Mouse (Mus musculus): Measurements from ENCODE around the gene Mknk2. TPM values are rescaled to one million over a fixed set of nuclear protein-coding genes. Genes with fewer than 3 reads are reported as not detected.

Mknk2 gene
- polyA plus RNA-seq, 1 experiment = not detected

DNA sequence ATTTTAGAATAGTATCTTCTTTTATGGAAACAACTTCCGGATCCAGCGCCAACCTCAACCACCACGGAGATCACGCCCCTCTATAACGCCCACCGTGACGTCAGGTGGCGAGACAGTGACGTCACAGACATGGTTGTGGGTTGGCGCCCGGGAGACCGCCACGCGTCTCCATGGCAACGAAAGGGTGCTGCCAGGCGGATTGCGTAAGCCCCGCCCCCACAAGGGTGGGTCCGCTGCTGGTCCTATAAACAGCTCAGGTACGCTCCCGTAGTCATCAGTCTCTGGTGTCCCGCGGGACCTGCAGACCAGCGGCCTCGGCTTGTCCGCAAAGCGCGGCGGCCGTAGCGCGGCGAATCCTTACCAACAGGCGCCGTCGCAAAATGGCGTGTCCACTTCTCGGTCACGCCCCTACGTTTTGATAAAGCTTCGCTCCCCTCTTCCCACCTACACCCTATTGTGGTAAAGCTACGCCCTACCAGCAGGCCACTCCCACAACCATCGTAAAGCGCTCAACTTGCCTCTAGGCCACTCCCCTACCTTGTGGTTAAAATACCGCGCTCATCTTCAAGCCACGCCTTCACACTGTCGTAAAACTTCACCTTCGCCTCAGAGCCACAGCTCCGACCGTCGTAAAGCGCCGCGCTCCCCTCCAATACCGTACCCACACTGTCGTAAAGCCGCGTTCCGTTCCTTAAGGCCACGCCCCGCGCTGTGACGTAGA lies 55.8 kb downstream of the Mknk2 start:
- WGBS = under 1% methylated on average over 64 of the region's 64 CpGs
- peak; percentile 80 for TF ChIP-seq POLR2A (IDR thresholded peaks at IDR 0.05; ENCODE audit: insufficient read depth, low read depth, low read length)
- TF ChIP-seq CTCF (IDR thresholded peaks at IDR 0.05; ENCODE audit: insufficient read depth, low read depth, low read length) = no peak
- peak overlapping the region; percentile 99 for H3K27ac ChIP-seq (ENCODE audit: insufficient read depth, low read depth, low read length)
- H3K4me1 ChIP-seq (ENCODE audit: control insufficient read depth, insufficient read depth, low read length) = peaks cover 37% of the 10 kb centered on the region
- H3K4me3 ChIP-seq (ENCODE audit: insufficient read depth, low read depth, low read length) = peak overlapping the region; percentile 74

DNA sequence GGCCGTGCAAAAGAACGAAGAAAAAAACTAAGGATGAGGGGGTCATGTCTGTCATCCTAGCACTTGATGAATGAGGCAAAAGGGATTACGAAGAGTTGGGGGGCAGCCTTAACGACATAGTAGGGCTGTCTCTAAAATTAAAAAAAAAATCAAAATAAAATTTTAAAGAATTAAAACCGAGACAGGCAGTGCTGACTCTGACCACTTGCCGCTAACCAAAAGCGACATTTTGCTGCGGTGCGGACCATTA lies 56.3 kb downstream of the Mknk2 start:
- H3K27ac ChIP-seq (ENCODE audit: insufficient read depth, low read depth, low read length) = peak overlapping the region; percentile 99; the same call in 1 of the 2 replicates
- H3K4me3 ChIP-seq (ENCODE audit: insufficient read depth, low read depth, low read length) = peak overlapping the region; percentile 74
- peaks cover 37% of the 10 kb centered on the region for H3K4me1 ChIP-seq (ENCODE audit: control insufficient read depth, insufficient read depth, low read length)
- TF ChIP-seq POLR2A (IDR thresholded peaks at IDR 0.05; ENCODE audit: insufficient read depth, low read depth, low read length) = no peak
- no peak for TF ChIP-seq CTCF (IDR thresholded peaks at IDR 0.05; ENCODE audit: insufficient read depth, low read depth, low read length)
- under 1% methylated on average over 9 of the region's 9 CpGs for WGBS

DNA sequence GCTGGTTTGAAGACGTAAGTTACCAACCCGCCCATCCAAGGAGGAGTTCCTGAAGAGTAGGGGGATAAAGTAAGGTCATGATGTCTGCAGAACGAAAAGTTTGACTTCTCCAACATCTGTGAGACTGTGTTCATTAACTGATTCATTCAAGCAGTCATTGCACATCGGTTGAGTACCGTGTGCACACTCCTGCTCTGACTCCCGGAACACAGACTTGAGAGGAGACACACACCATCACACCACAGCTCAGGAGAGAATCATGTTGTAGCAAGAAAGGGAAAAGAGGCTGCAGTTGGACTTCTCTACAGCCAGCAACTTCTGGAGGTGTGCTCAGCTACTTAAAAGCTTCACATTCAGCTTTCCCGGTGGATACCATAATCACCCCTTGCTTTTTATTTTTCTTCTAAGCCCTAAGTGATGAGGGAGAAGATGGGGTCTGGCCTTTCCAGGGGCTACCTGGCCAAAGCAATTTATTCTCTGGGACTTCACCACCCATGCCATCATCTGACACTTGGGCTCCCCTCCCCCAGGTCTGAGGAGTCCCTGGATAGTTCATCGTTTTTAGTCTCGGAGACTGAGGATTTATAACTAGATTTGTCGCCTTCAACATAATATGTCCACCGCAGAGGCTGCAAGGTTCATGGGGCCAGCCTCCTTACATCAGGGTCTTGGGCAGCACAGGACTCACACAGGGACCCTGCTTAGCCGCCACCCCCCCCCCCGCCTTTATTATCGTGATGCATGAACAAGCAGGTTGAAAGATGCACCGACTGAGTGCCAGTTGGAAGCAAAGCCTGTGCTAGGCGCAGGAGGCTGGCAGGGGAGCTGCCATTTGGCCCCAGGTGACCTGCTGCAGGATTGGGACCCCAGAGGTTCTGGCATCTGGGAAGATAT lies 56.9 kb downstream of the Mknk2 start:
- Histone ChIP-seq H3K4me3 (ENCODE audit: insufficient read depth, low read depth, low read length) (peak overlapping the region; percentile 74), H3K4me1 (ENCODE audit: control insufficient read depth, insufficient read depth, low read length) (peaks cover 35% of the 10 kb centered on the region), H3K27ac (ENCODE audit: insufficient read depth, low read depth, low read length) (peak overlapping the region; percentile 60; the same call in 1 of the 2 replicates)
- TF ChIP-seq CTCF (IDR thresholded peaks at IDR 0.05; ENCODE audit: insufficient read depth, low read depth, low read length) (no peak), POLR2A (IDR thresholded peaks at IDR 0.05; ENCODE audit: insufficient read depth, low read depth, low read length) (no peak)
- 36% methylated on average over 16 of the region's 16 CpGs for WGBS

DNA sequence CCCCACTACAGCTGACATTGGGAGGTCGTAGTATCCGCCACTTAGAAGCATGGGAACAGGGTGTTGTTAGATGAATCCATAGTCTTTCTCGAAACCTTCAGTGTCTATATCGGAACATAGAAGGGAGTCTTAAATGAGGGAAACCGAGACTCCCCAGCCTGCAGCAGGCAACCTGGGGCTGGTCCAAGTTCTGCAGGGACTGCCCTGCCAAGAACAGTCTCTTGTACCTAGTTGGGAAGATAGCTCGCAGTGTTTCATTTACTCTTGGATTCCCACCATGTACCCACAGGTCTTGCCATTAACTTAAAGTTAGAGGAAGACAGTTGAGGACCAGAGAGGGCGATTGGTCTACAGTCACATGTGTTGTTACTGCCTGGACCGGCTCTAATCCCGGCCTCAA lies 57.5 kb downstream of the Mknk2 start:
- TF ChIP-seq CTCF (IDR thresholded peaks at IDR 0.05; ENCODE audit: insufficient read depth, low read depth, low read length) (no peak), POLR2A (IDR thresholded peaks at IDR 0.05; ENCODE audit: insufficient read depth, low read depth, low read length) (no peak)
- no peak overlapping the region for H3K4me3 ChIP-seq (ENCODE audit: insufficient read depth, low read depth, low read length)
- no peak overlapping the region for H3K27ac ChIP-seq (ENCODE audit: insufficient read depth, low read depth, low read length)
- WGBS = 85% methylated on average over 9 of the region's 9 CpGs
- H3K4me1 ChIP-seq (ENCODE audit: control insufficient read depth, insufficient read depth, low read length) = peaks cover 28% of the 10 kb centered on the region

DNA sequence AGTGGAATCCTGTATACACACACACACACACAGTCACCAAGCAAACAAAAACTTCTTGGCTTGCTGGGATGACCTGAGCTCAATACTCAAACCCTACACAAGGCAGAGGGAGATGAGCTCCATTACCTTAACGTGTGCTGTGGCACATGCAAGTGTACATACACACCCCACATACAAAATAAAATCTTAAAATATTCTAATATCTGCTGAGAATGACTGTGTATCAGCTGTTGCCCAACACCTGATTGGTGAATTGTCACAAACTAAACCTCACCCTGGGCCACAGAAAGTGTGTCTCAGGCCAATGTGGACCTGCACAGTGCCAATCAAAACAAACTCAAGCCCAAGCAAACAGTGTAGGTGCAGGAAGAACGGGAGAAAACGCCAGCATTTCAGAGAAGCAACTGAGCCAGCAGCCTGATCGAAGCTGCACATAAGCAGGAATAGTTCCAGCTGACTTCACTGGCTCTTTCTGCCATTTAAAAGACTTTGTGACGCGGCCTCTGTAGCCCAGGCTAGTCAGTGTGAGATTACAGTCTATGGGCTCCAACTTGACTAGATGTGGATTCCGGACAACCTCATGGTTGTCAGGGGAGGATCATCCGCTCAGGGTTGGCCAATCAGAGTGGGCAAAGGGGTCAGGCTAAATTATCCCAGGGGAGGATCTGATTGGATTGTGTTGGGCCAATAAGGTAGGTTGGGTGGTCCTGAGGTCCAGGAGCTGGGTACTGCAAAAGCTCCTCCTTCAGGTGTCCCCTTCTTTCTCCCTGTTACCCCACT lies 58.3 kb downstream of the Mknk2 start:
- Histone ChIP-seq H3K27ac (ENCODE audit: insufficient read depth, low read depth, low read length) (no peak overlapping the region), H3K4me1 (ENCODE audit: control insufficient read depth, insufficient read depth, low read length) (peaks cover 22% of the 10 kb centered on the region), H3K4me3 (ENCODE audit: insufficient read depth, low read depth, low read length) (no peak overlapping the region)
- 49% methylated on average over 8 of the region's 8 CpGs for WGBS
- TF ChIP-seq POLR2A (IDR thresholded peaks at IDR 0.05; ENCODE audit: insufficient read depth, low read depth, low read length) = no peak
- TF ChIP-seq CTCF (IDR thresholded peaks at IDR 0.05; ENCODE audit: insufficient read depth, low read depth, low read length) = no peak

DNA sequence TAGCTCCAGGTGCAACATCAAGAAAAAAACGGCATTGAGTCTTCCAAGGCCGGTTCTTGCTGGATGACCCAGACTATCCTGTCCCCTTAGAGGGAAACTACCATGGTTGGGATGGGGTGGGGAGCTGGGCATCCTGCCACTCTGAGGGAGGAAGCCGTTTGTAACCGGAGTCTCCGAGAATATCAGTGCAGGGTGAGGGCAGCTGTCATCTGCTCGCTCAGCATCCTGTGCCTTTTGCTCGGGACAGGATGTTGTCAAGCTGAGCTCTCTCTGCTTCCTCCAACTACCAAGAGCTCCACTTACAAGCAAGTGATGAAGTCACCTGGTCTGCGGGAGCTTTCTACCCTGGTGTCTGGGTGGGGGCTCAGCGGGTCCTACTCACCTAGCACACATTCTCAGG lies 59.7 kb downstream of the Mknk2 start:
- H3K4me3 ChIP-seq (ENCODE audit: insufficient read depth, low read depth, low read length) = no peak overlapping the region
- WGBS = 77% methylated on average over 9 of the region's 9 CpGs
- H3K27ac ChIP-seq (ENCODE audit: insufficient read depth, low read depth, low read length) = no peak overlapping the region
- TF ChIP-seq POLR2A (IDR thresholded peaks at IDR 0.05; ENCODE audit: insufficient read depth, low read depth, low read length) = no peak
- TF ChIP-seq CTCF (IDR thresholded peaks at IDR 0.05; ENCODE audit: insufficient read depth, low read depth, low read length) = no peak
- H3K4me1 ChIP-seq (ENCODE audit: control insufficient read depth, insufficient read depth, low read length) = peaks cover 7% of the 10 kb centered on the region

Other genes starting within 250 kb of the Mknk2 start
- gene Tcf3, start 244.5 kb downstream of the Mknk2 start, polyA plus RNA-seq (2012; ENCODE audit: insufficient read depth, insufficient read length, low replicate concordance, missing spikeins) = not detected in 2 replicates
- not detected in 2 replicates for gene Onecut3, start 183.3 kb downstream of the Mknk2 start, polyA plus RNA-seq (2012; ENCODE audit: insufficient read depth, insufficient read length, low replicate concordance, missing spikeins)
- gene Atp8b3, start 139.0 kb downstream of the Mknk2 start, polyA plus RNA-seq (2012; ENCODE audit: insufficient read depth, insufficient read length, low replicate concordance, missing spikeins) = not detected in 2 replicates
- not detected in 2 replicates for gene Rexo1, start 116.6 kb downstream of the Mknk2 start, polyA plus RNA-seq (2012; ENCODE audit: insufficient read depth, insufficient read length, low replicate concordance, missing spikeins)
- gene Klf16, start 100.8 kb downstream of the Mknk2 start, polyA plus RNA-seq (2012; ENCODE audit: insufficient read depth, insufficient read length, low replicate concordance, missing spikeins) = not detected in 2 replicates
- not detected in 2 replicates for gene Abhd17a, start 87.8 kb downstream of the Mknk2 start, polyA plus RNA-seq (2012; ENCODE audit: insufficient read depth, insufficient read length, low replicate concordance, missing spikeins)
- not detected in 2 replicates for gene Scamp4, start 75.2 kb downstream of the Mknk2 start, polyA plus RNA-seq (2012; ENCODE audit: insufficient read depth, insufficient read length, low replicate concordance, missing spikeins)
- not detected in 2 replicates for gene Adat3, start 75.2 kb downstream of the Mknk2 start, polyA plus RNA-seq (2012; ENCODE audit: insufficient read depth, insufficient read length, low replicate concordance, missing spikeins)
- gene Gm49322, start 72.1 kb downstream of the Mknk2 start, polyA plus RNA-seq (2012; ENCODE audit: insufficient read depth, insufficient read length, low replicate concordance, missing spikeins) = not detected in 2 replicates
- 431 TPM in 1 of 2 replicates, not detected in the other for gene Csnk1g2, start 55.3 kb downstream of the Mknk2 start, polyA plus RNA-seq (2012; ENCODE audit: insufficient read depth, insufficient read length, low replicate concordance, missing spikeins)
- not detected in 2 replicates for gene Btbd2, start 21.0 kb downstream of the Mknk2 start, polyA plus RNA-seq (2012; ENCODE audit: insufficient read depth, insufficient read length, low replicate concordance, missing spikeins)
- not detected in 2 replicates for gene Mob3a, start 23.9 kb upstream of the Mknk2 start, polyA plus RNA-seq (2012; ENCODE audit: insufficient read depth, insufficient read length, low replicate concordance, missing spikeins)
- not detected in 2 replicates for gene Izumo4, start 24.1 kb upstream of the Mknk2 start, polyA plus RNA-seq (2012; ENCODE audit: insufficient read depth, insufficient read length, low replicate concordance, missing spikeins)
- 105 TPM in 1 of 2 replicates, not detected in the other for gene Ap3d1, start 64.2 kb upstream of the Mknk2 start, polyA plus RNA-seq (2012; ENCODE audit: insufficient read depth, insufficient read length, low replicate concordance, missing spikeins)
- gene Dot1l, start 77.1 kb upstream of the Mknk2 start, polyA plus RNA-seq (2012; ENCODE audit: insufficient read depth, insufficient read length, low replicate concordance, missing spikeins) = 106 and 235 TPM in 2 replicates
- not detected in 2 replicates for gene Sf3a2, start 120.1 kb upstream of the Mknk2 start, polyA plus RNA-seq (2012; ENCODE audit: insufficient read depth, insufficient read length, low replicate concordance, missing spikeins)
- not detected in 2 replicates for gene Plekhj1, start 120.5 kb upstream of the Mknk2 start, polyA plus RNA-seq (2012; ENCODE audit: insufficient read depth, insufficient read length, low replicate concordance, missing spikeins)
- not detected in 2 replicates for gene Amh, start 127.1 kb upstream of the Mknk2 start, polyA plus RNA-seq (2012; ENCODE audit: insufficient read depth, insufficient read length, low replicate concordance, missing spikeins)
- gene Jsrp1, start 135.4 kb upstream of the Mknk2 start, polyA plus RNA-seq (2012; ENCODE audit: insufficient read depth, insufficient read length, low replicate concordance, missing spikeins) = not detected in 2 replicates
- gene Oaz1, start 148.5 kb upstream of the Mknk2 start, polyA plus RNA-seq (2012; ENCODE audit: insufficient read depth, insufficient read length, low replicate concordance, missing spikeins) = 801 TPM in 1 of 2 replicates, not detected in the other
- gene Lingo3, start 165.9 kb upstream of the Mknk2 start, polyA plus RNA-seq (2012; ENCODE audit: insufficient read depth, insufficient read length, low replicate concordance, missing spikeins) = not detected in 2 replicates
- gene Lsm7, start 177.1 kb upstream of the Mknk2 start, polyA plus RNA-seq (2012; ENCODE audit: insufficient read depth, insufficient read length, low replicate concordance, missing spikeins) = not detected in 2 replicates
- gene Sppl2b, start 177.2 kb upstream of the Mknk2 start, polyA plus RNA-seq (2012; ENCODE audit: insufficient read depth, insufficient read length, low replicate concordance, missing spikeins) = not detected in 2 replicates
- gene Tmprss9, start 193.7 kb upstream of the Mknk2 start, polyA plus RNA-seq (2012; ENCODE audit: insufficient read depth, insufficient read length, low replicate concordance, missing spikeins) = not detected in 2 replicates
- gene Timm13, start 222.9 kb upstream of the Mknk2 start, polyA plus RNA-seq (2012; ENCODE audit: insufficient read depth, insufficient read length, low replicate concordance, missing spikeins) = not detected in 2 replicates
- not detected in 2 replicates for gene Lmnb2, start 240.1 kb upstream of the Mknk2 start, polyA plus RNA-seq (2012; ENCODE audit: insufficient read depth, insufficient read length, low replicate concordance, missing spikeins)

Measured in olfactory bulb, adult 2 months (tissue).